Mouse (Mus musculus) ovary, adult 18-20 months (tissue): ENCODE results near the gene Mob1a.

Experiments
- DNase-seq: peaks from one replicate; pipeline ENCODE4 v3.0.0; 2022; ENCODE audit warnings: low spot score, mixed read lengths

Mob1a gene

GRCm38 (mm10) chr6:83385569-83386090, 59.8 kb downstream of the Mob1a start:
- DNase-seq: no peak

- DNase-seq: no peak
Measured at GRCm38 (mm10) chr6:83392166-83392780, 66.5 kb downstream of the Mob1a start.
